Mouse (Mus musculus): ENCODE data around the gene Snx32. TPM values are rescaled to one million over a fixed set of nuclear protein-coding genes. Genes with fewer than 3 reads are reported as not detected.

Snx32 gene
- polyA plus RNA-seq, 1 experiment from 2014 or later, result 7.0 TPM

- Histone ChIP-seq H3K4me1 (replicated peaks; ENCODE audit: control insufficient read depth, insufficient read depth, low read length) (no peaks in the 10 kb centered on the region), H3K9ac (ENCODE audit: low read depth, low read length) (no peak overlapping the region), H3K9me3 (ENCODE audit: control insufficient read depth, low read length) (no peaks in the 10 kb centered on the region), H3K27me3 (replicated peaks; ENCODE audit: control insufficient read depth, insufficient read depth, low read length) (no peaks in the 10 kb centered on the region), H3K4me2 (no peak overlapping the region), H3K36me3 (ENCODE audit: control insufficient read depth, insufficient read depth, low read length) (peaks cover 19% of the 10 kb centered on the region), H3K4me3 (ENCODE audit: low read depth, low read length) (no peak overlapping the region), H3K27ac (ENCODE audit: low read depth, low read length) (no peak overlapping the region)
- WGBS, result 87% methylated on average over 6 of the region's 6 CpGs
- no peak for ATAC-seq (replicated peaks; ENCODE audit: low FRiP score)
- no peak for DNase-seq (ENCODE audit: low spot score)
Measured at GRCm38 (mm10) chr19:5466916-5467500, 43.3 kb downstream of the Snx32 start.

DNA sequence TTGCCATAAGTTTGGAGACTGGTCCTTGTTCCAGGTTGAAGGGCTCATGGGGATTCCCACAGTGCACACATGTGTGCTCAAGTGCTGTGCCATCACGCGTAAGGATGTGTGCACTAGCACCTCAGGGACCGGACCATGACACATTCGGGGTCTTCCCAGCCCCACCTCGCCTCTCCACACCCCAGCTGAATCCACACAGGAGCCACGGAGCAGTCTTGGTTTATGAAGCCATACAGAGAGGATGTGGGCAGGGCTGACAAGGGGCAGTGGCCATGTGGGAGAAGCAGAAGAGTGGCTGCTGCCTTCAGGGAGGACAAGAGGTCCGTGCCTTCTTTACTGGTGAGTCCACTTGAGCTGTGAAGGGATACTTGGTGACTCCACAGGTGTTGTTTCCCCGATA is 45.3 kb downstream of the Snx32 start:
- no peaks in the 10 kb centered on the region for H3K9me3 ChIP-seq (ENCODE audit: control insufficient read depth, low read length)
- H3K36me3 ChIP-seq (ENCODE audit: control insufficient read depth, insufficient read depth, low read length), result peaks cover 19% of the 10 kb centered on the region
- H3K4me1 ChIP-seq (replicated peaks; ENCODE audit: control insufficient read depth, insufficient read depth, low read length), result peaks cover 8% of the 10 kb centered on the region
- no peak overlapping the region for H3K9ac ChIP-seq (ENCODE audit: low read depth, low read length)
- no peak for ATAC-seq (replicated peaks; ENCODE audit: low FRiP score)
- H3K4me3 ChIP-seq (ENCODE audit: low read depth, low read length), result no peak overlapping the region
- no peak for DNase-seq (ENCODE audit: low spot score)
- no peak overlapping the region for H3K4me2 ChIP-seq
- H3K27me3 ChIP-seq (replicated peaks; ENCODE audit: control insufficient read depth, insufficient read depth, low read length), result no peaks in the 10 kb centered on the region
- no peak overlapping the region for H3K27ac ChIP-seq (ENCODE audit: low read depth, low read length)
- 89% methylated on average over 8 of the region's 8 CpGs for WGBS

DNA sequence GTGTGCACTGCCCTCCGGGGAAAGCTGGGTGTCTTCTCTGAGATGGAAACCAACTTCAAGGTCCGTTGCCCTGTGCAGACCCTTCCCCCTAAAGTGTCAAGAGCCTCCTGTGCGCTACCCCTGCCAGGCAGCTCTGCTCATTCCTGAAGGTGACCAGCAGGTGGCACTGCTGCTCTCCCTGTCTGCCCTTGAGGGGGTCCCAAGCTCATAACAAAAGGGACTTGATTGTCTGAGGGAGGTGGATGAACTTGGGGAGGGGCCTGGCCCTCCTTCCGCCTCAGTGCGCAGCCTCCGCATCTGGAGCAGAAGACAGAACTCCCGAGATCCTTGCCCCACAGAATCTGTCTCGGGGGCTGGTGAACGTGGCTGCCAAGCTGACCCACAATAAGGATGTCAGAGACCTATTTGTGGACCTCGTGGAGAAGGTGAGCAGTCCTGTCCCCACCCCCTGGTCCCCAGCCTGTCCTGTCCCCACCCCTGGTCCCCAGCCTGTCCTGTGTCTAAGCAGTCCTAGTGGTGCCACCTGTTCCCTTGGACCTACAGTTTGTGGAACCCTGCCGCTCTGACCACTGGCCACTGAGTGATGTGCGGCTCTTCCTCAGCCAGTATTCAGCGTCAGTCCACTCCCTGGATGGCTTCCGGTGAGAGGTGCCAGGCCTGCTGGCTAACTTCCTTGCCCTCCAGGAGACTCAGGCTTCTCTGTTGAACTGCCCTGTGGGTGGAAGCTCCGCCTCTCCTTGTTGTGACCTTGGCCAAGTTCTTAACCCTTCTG is 46.4 kb downstream of the Snx32 start:
- Histone ChIP-seq H3K27ac (ENCODE audit: low read depth, low read length) (no peak overlapping the region), H3K36me3 (ENCODE audit: control insufficient read depth, insufficient read depth, low read length) (peaks cover 19% of the 10 kb centered on the region), H3K4me3 (ENCODE audit: low read depth, low read length) (peak overlapping the region; percentile 9; the same call in 1 of the 2 replicates), H3K9ac (ENCODE audit: low read depth, low read length) (no peak overlapping the region), H3K27me3 (replicated peaks; ENCODE audit: control insufficient read depth, insufficient read depth, low read length) (no peaks in the 10 kb centered on the region), H3K4me1 (replicated peaks; ENCODE audit: control insufficient read depth, insufficient read depth, low read length) (peaks cover 8% of the 10 kb centered on the region), H3K9me3 (ENCODE audit: control insufficient read depth, low read length) (no peaks in the 10 kb centered on the region), H3K4me2 (peak overlapping the region; percentile 1; the same call in 1 of the 2 replicates)
- WGBS, result 59% methylated on average over 15 of the region's 15 CpGs
- no peak for ATAC-seq (replicated peaks; ENCODE audit: low FRiP score)
- DNase-seq (ENCODE audit: low spot score), result peak; percentile 54

DNA sequence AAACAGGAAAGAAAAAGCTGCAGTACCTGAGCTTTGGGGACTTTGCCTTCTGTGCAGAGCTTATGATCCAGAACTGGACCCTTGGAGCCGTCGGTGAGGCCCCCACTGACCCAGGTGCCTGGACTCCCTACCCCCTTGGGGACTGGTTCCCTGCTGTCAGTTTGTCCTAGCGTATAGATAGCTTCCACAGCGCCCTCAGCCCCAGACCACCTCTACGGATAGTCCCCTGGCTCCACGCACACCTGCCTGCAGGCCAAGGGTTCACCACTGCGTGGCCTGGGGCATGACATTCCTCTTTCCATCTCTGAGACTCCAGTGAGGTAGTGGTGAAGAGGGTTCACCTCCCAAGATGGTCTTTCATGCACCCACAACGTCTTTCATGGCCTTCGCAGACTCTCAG is 47.1 kb downstream of the Snx32 start:
- peaks cover 19% of the 10 kb centered on the region for H3K36me3 ChIP-seq (ENCODE audit: control insufficient read depth, insufficient read depth, low read length)
- 88% methylated on average over 9 of the region's 9 CpGs for WGBS

GRCm38 (mm10) chr19:5461411-5461810 is 48.9 kb downstream of the Snx32 start:
- Histone ChIP-seq H3K36me3 (ENCODE audit: control insufficient read depth, insufficient read depth, low read length) (peaks cover 12% of the 10 kb centered on the region), H3K9me3 (ENCODE audit: control insufficient read depth, low read length) (no peaks in the 10 kb centered on the region), H3K27ac (ENCODE audit: low read depth, low read length) (no peak overlapping the region), H3K4me3 (ENCODE audit: low read depth, low read length) (peak overlapping the region; percentile 87), H3K4me2 (peak overlapping the region; percentile 97), H3K4me1 (replicated peaks; ENCODE audit: control insufficient read depth, insufficient read depth, low read length) (peaks cover 17% of the 10 kb centered on the region), H3K27me3 (replicated peaks; ENCODE audit: control insufficient read depth, insufficient read depth, low read length) (no peaks in the 10 kb centered on the region), H3K9ac (ENCODE audit: low read depth, low read length) (peak overlapping the region; percentile 88)
- DNase-seq (ENCODE audit: low spot score) (no peak), ATAC-seq (replicated peaks; ENCODE audit: low FRiP score) (no peak)
- WGBS, result 83% methylated on average over 6 of the region's 6 CpGs

More for the DNA sequence above, 47.1 kb downstream of the Snx32 start:
- no peak overlapping the region for H3K27ac ChIP-seq (ENCODE audit: low read depth, low read length)
- no peak overlapping the region for H3K4me3 ChIP-seq (ENCODE audit: low read depth, low read length)
- DNase-seq (ENCODE audit: low spot score) (no peak), ATAC-seq (replicated peaks; ENCODE audit: low FRiP score) (no peak)
- H3K27me3 ChIP-seq (replicated peaks; ENCODE audit: control insufficient read depth, insufficient read depth, low read length), result no peaks in the 10 kb centered on the region
- no peak overlapping the region for H3K9ac ChIP-seq (ENCODE audit: low read depth, low read length)
- H3K4me2 ChIP-seq, result no peak overlapping the region
- peaks cover 8% of the 10 kb centered on the region for H3K4me1 ChIP-seq (replicated peaks; ENCODE audit: control insufficient read depth, insufficient read depth, low read length)
- no peaks in the 10 kb centered on the region for H3K9me3 ChIP-seq (ENCODE audit: control insufficient read depth, low read length)

GRCm38 (mm10) chr19:5460465-5460911 is 49.9 kb downstream of the Snx32 start, which contains the start of gene Fibp:
Fibp (plus strand) TSS chr19:5460615.
- no peaks in the 10 kb centered on the region for H3K9me3 ChIP-seq (ENCODE audit: control insufficient read depth, low read length)
- H3K9ac ChIP-seq (ENCODE audit: low read depth, low read length), result peak within 1 kb of the TSS; percentile 88
- peak within 1 kb of the TSS; percentile 87 for H3K4me3 ChIP-seq (ENCODE audit: low read depth, low read length)
- under 1% methylated on average over 32 of the region's 32 CpGs for WGBS
- ATAC-seq (replicated peaks; ENCODE audit: low FRiP score), result peak; percentile 72
- H3K27ac ChIP-seq (ENCODE audit: low read depth, low read length), result peak within 1 kb of the TSS; percentile 56
- H3K4me1 ChIP-seq (replicated peaks; ENCODE audit: control insufficient read depth, insufficient read depth, low read length), result peaks cover 27% of the 10 kb centered on the region
- peak within 1 kb of the TSS; percentile 97 for H3K4me2 ChIP-seq
- no peaks in the 10 kb centered on the region for H3K27me3 ChIP-seq (replicated peaks; ENCODE audit: control insufficient read depth, insufficient read depth, low read length)
- peak; percentile 90 for DNase-seq (ENCODE audit: low spot score)
- H3K36me3 ChIP-seq (ENCODE audit: control insufficient read depth, insufficient read depth, low read length), result peaks cover 5% of the 10 kb centered on the region; the same call in 1 of the 2 replicates

DNA sequence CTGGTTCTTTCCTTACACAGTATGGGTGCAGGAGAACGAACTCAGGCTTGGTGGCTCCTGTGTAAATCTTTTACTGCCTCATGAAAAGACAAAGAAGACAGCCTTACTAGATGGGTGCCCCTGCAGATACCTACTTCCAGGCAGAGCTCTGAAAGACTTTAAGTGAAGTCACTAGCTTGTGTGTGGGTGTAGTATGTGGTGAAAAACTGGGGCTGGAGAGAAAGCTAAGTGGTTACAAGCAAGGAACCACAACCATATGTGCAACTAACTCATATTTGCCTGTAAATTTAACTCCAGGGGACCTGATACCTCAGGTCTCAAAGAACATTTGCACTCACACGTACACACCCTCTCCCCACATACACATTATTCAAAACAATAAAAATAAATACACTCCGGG is 50.4 kb downstream of the Snx32 start:
- WGBS, result 27% methylated on average over 3 of the region's 3 CpGs
- peaks cover 5% of the 10 kb centered on the region; the same call in 1 of the 2 replicates for H3K36me3 ChIP-seq (ENCODE audit: control insufficient read depth, insufficient read depth, low read length)
- H3K4me2 ChIP-seq, result peak overlapping the region; percentile 97
- H3K27ac ChIP-seq (ENCODE audit: low read depth, low read length), result no peak overlapping the region
- peak overlapping the region; percentile 87 for H3K4me3 ChIP-seq (ENCODE audit: low read depth, low read length)
- no peaks in the 10 kb centered on the region for H3K27me3 ChIP-seq (replicated peaks; ENCODE audit: control insufficient read depth, insufficient read depth, low read length)
- ATAC-seq (replicated peaks; ENCODE audit: low FRiP score) (no peak), DNase-seq (ENCODE audit: low spot score) (no peak)
- H3K9ac ChIP-seq (ENCODE audit: low read depth, low read length), result peak overlapping the region; percentile 88
- H3K9me3 ChIP-seq (ENCODE audit: control insufficient read depth, low read length), result no peaks in the 10 kb centered on the region
- H3K4me1 ChIP-seq (replicated peaks; ENCODE audit: control insufficient read depth, insufficient read depth, low read length), result peaks cover 33% of the 10 kb centered on the region

DNA sequence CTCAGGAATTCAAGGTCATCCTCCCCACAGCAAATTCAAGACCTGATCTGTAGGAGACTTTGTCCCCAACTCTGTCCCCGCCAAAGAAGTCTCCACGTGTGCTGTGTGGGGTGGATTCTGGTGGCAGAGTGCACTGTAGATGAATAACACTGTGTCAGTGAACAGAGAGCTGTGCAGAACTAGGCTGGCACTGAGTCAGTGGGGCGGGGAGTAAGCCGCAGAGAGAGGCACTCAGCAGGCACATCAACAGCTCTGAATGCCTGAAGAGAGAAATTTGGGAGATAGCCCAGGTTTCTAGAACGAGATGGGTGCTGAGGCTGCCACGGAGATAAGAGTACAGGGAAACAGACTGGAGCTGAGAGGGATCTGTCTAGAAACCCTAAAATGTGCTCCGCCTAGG is 51.3 kb downstream of the Snx32 start:
- peaks cover 2% of the 10 kb centered on the region; the same call in 1 of the 2 replicates for H3K36me3 ChIP-seq (ENCODE audit: control insufficient read depth, insufficient read depth, low read length)
- H3K27me3 ChIP-seq (replicated peaks; ENCODE audit: control insufficient read depth, insufficient read depth, low read length), result no peaks in the 10 kb centered on the region
- 0 out of 2 replicates have a peak overlapping the region, but pooled peaks have one; percentile 11 for H3K4me3 ChIP-seq (ENCODE audit: low read depth, low read length)
- H3K4me1 ChIP-seq (replicated peaks; ENCODE audit: control insufficient read depth, insufficient read depth, low read length), result peaks cover 33% of the 10 kb centered on the region
- no peak overlapping the region for H3K27ac ChIP-seq (ENCODE audit: low read depth, low read length)
- ATAC-seq (replicated peaks; ENCODE audit: low FRiP score), result no peak
- H3K9ac ChIP-seq (ENCODE audit: low read depth, low read length), result no peak overlapping the region
- no peak overlapping the region for H3K4me2 ChIP-seq
- no peaks in the 10 kb centered on the region for H3K9me3 ChIP-seq (ENCODE audit: control insufficient read depth, low read length)
- WGBS, result 67% methylated on average over 7 of the region's 7 CpGs
- DNase-seq (ENCODE audit: low spot score), result no peak

Measured in liver, embryonic 11.5 days (tissue).